Mouse (Mus musculus) ES-Bruce4 (cell line): ENCODE results near the gene Foxr1. TPM values are rescaled to one million over a fixed set of nuclear protein-coding genes. Genes with fewer than 3 reads are reported as not detected.

Experiments used
- H3K27ac ChIP-seq: 2 replicates; pipeline ENCODE4 v1.5.1; 2012; ENCODE audit warnings: low read length, inconsistent platforms; ENCODE audit not compliant: insufficient read depth
- H3K27me3 ChIP-seq: 2 replicates; pipeline ENCODE4 v1.6.1; 2012; ENCODE audit warnings: mild to moderate bottlenecking, low read length, inconsistent platforms; ENCODE audit not compliant: control insufficient read depth, poor library complexity, insufficient read depth, severe bottlenecking
- H3K36me3 ChIP-seq: 2 replicates; pipeline ENCODE4 v1.6.1; 2012; ENCODE audit warnings: inconsistent platforms, mild to moderate bottlenecking, low read length, moderate library complexity; ENCODE audit not compliant: control insufficient read depth, poor library complexity, insufficient read depth, severe bottlenecking
- H3K4me1 ChIP-seq: one replicate; pipeline ENCODE4 v1.8.1; 2011; ENCODE audit warnings: low read length; ENCODE audit not compliant: control insufficient read depth, insufficient read depth
- H3K4me3 ChIP-seq: 2 replicates; pipeline ENCODE4 v1.5.1; 2011; ENCODE audit warnings: low read depth, mild to moderate bottlenecking, low read length
- H3K9ac ChIP-seq: 2 replicates; pipeline ENCODE4 v1.6.1; 2012; ENCODE audit warnings: low read depth, mild to moderate bottlenecking, inconsistent platforms; ENCODE audit not compliant: poor library complexity, severe bottlenecking
- H3K9me3 ChIP-seq: replicated peaks from 2 replicates; pipeline ENCODE4 v1.6.1; 2012; ENCODE audit warnings: mild to moderate bottlenecking, low read length, inconsistent platforms; ENCODE audit not compliant: control insufficient read depth, poor library complexity, insufficient read depth, severe bottlenecking
- CTCF ChIP-seq: IDR thresholded peaks from one replicate; pipeline ENCODE4 v1.8.1; 2011; ENCODE audit warnings: low read depth, low read length
- EP300 ChIP-seq: IDR thresholded peaks from 2 replicates; pipeline ENCODE4 v1.6.1; 2011; ENCODE audit warnings: low read depth, low read length; ENCODE audit not compliant: insufficient read depth
- POLR2A ChIP-seq: IDR thresholded peaks from one replicate; pipeline ENCODE4 v1.8.1; 2011; ENCODE audit warnings: low read length; ENCODE audit not compliant: insufficient read depth
- polyA plus RNA-seq: library from polyadenylated mRNA; stranded (reverse); fragments of >200 nt; gene quantifications from 2 replicates; pipeline ENCODE4 v1.2.4, GENCODE M21; 2011; ENCODE audit warnings: low read depth; ENCODE audit not compliant: missing spikeins, insufficient read depth, insufficient read length

Gene Foxr1
- polyA plus RNA-seq, result 1.3 and 1.8 TPM in 2 replicates

- 0 out of 2 replicates have a peak within 1 kb of the TSS, but pooled peaks have one; percentile 3 for H3K9ac ChIP-seq
- H3K4me3 ChIP-seq, result peak within 1 kb of the TSS; percentile 26
- no peaks in the 10 kb centered on the region for H3K4me1 ChIP-seq
- no peaks in the 10 kb centered on the region for H3K9me3 ChIP-seq
- H3K36me3 ChIP-seq, result no peaks in the 10 kb centered on the region
- no peaks in the 10 kb centered on the region for H3K27me3 ChIP-seq
- TF ChIP-seq POLR2A (no peak), CTCF (no peak), EP300 (no peak)
- no peak within 1 kb of the TSS for H3K27ac ChIP-seq
Measured at GRCm38 (mm10) chr9:44440961-44441360, at the start of gene Foxr1. Gene Foxr1, minus strand, starts transcription at chr9:44441136.

- peaks cover 29% of the 10 kb centered on the region for H3K4me1 ChIP-seq
- H3K4me3 ChIP-seq, result 0 out of 2 replicates have a peak overlapping the region, but pooled peaks have one; percentile 36
- H3K27ac ChIP-seq, result 0 out of 2 replicates have a peak overlapping the region, but pooled peaks have one; percentile 10
- H3K27me3 ChIP-seq, result no peaks in the 10 kb centered on the region
- no peak for TF ChIP-seq EP300
- TF ChIP-seq CTCF, result no peak
- no peak for TF ChIP-seq POLR2A
- H3K36me3 ChIP-seq, result no peaks in the 10 kb centered on the region
- no peaks in the 10 kb centered on the region for H3K9me3 ChIP-seq
- H3K9ac ChIP-seq, result no peak overlapping the region
Measured at GRCm38 (mm10) chr9:44490086-44490967, 49.4 kb upstream of the Foxr1 start.

GRCm38 (mm10) chr9:44489651-44490085 lies 48.7 kb upstream of the Foxr1 start:
- Histone ChIP-seq H3K27ac (no peak overlapping the region), H3K36me3 (no peaks in the 10 kb centered on the region), H3K27me3 (no peaks in the 10 kb centered on the region), H3K4me1 (peaks cover 23% of the 10 kb centered on the region), H3K9ac (no peak overlapping the region), H3K9me3 (no peaks in the 10 kb centered on the region), H3K4me3 (peak overlapping the region; percentile 36; the same call in 1 of the 2 replicates)
- no peak for TF ChIP-seq CTCF
- TF ChIP-seq EP300, result no peak
- TF ChIP-seq POLR2A, result no peak

- no peaks in the 10 kb centered on the region for H3K27me3 ChIP-seq
- no peak overlapping the region for H3K4me3 ChIP-seq
- no peaks in the 10 kb centered on the region for H3K9me3 ChIP-seq
- H3K27ac ChIP-seq, result no peak overlapping the region
- no peaks in the 10 kb centered on the region for H3K36me3 ChIP-seq
- TF ChIP-seq POLR2A (no peak), EP300 (no peak), CTCF (no peak)
- H3K9ac ChIP-seq, result no peak overlapping the region
- peaks cover 19% of the 10 kb centered on the region for H3K4me1 ChIP-seq
Measured at GRCm38 (mm10) chr9:44488855-44489381, 48.0 kb upstream of the Foxr1 start.

GRCm38 (mm10) chr9:44488416-44488815 lies 47.5 kb upstream of the Foxr1 start:
- Histone ChIP-seq H3K36me3 (no peaks in the 10 kb centered on the region), H3K27me3 (no peaks in the 10 kb centered on the region), H3K27ac (no peak overlapping the region), H3K4me3 (no peak overlapping the region), H3K4me1 (peaks cover 18% of the 10 kb centered on the region), H3K9me3 (no peaks in the 10 kb centered on the region), H3K9ac (no peak overlapping the region)
- TF ChIP-seq POLR2A (no peak), CTCF (no peak), EP300 (no peak)
